Mouse (Mus musculus) MEL (cell line): ENCODE measurements around the gene Prr5. TPM values are rescaled to one million over a fixed set of nuclear protein-coding genes. Genes with fewer than 3 reads are reported as not detected.

Experiments
- DNase-seq: peaks from one replicate; pipeline ENCODE4 v3.0.0; 2011; ENCODE audit warnings: low read depth, low spot score
- H3K27ac ChIP-seq: 2 replicates; pipeline ENCODE4 v1.5.1; 2012; ENCODE audit warnings: low read depth, mild to moderate bottlenecking, control low read depth, low read length, moderate library complexity; ENCODE audit not compliant: control insufficient read depth
- H3K27me3 ChIP-seq, 2 experiments: fragments of 150-350 bp in 1 of 2; sonication (generic) in 1 of 2; 2 replicates each; pipeline ENCODE4 v1.6.1; 2012; ENCODE audit warnings: low read length in 2 of 2, mild to moderate bottlenecking in 2 of 2, improper control_type of control experiment in 1 of 2, moderate library complexity in 1 of 2; ENCODE audit not compliant: insufficient read depth in 2 of 2, control insufficient read depth in 1 of 2
- H3K36me3 ChIP-seq, 2 experiments: 2 replicates each; pipeline ENCODE4 v1.6.1; 2012 to 2014; ENCODE audit warnings: low read length in 2 of 2, improper control_type of control experiment in 1 of 2, inconsistent platforms in 1 of 2, mild to moderate bottlenecking in 1 of 2; ENCODE audit not compliant: insufficient read depth in 2 of 2, control insufficient read depth in 1 of 2
- H3K4me1 ChIP-seq, 2 experiments: fragments of 150-350 bp in 1 of 2; sonication (generic) in 1 of 2; 2 replicates each; pipeline ENCODE4 v1.6.1; 2012; ENCODE audit warnings: low read length in 2 of 2, improper control_type of control experiment in 1 of 2, mild to moderate bottlenecking in 1 of 2; ENCODE audit not compliant: insufficient read depth in 2 of 2, control insufficient read depth in 1 of 2
- H3K4me3 ChIP-seq, 2 experiments: fragments of 150-350 bp in 1 of 2; sonication (generic) in 1 of 2; 2 replicates each; pipeline ENCODE4 v1.5.1; 2012; ENCODE audit warnings: low read depth in 2 of 2, low read length in 2 of 2, mild to moderate bottlenecking in 2 of 2, moderate library complexity in 2 of 2, control low read depth in 1 of 2, improper control_type of control experiment in 1 of 2; ENCODE audit not compliant: control insufficient read depth in 1 of 2, insufficient read depth in 1 of 2
- H3K79me2 ChIP-seq: 2 replicates; pipeline ENCODE4 v1.6.1; 2012; ENCODE audit warnings: mild to moderate bottlenecking, low read length, moderate library complexity; ENCODE audit not compliant: control insufficient read depth, poor library complexity, insufficient read depth
- H3K9ac ChIP-seq: 2 replicates; pipeline ENCODE4 v1.6.1; 2012; ENCODE audit warnings: low read depth, mild to moderate bottlenecking, control low read depth, low read length, moderate library complexity; ENCODE audit not compliant: control insufficient read depth, poor library complexity, severe bottlenecking
- H3K9me3 ChIP-seq: fragments of 150-350 bp; sonication (generic); replicated peaks from 2 replicates; pipeline ENCODE4 v1.6.1; 2012; ENCODE audit warnings: mild to moderate bottlenecking, low read length, improper control_type of control experiment, moderate library complexity; ENCODE audit not compliant: insufficient read depth
- CTCF ChIP-seq, 3 experiments: IDR thresholded peaks in 2 of 3; conservative IDR thresholded peaks in 1 of 3; 2 replicates each; pipeline ENCODE4 v1.5.1; 2011 to 2012; ENCODE audit warnings: low read length in 3 of 3, low read depth in 2 of 3, mild to moderate bottlenecking in 2 of 3, improper control_type of control experiment in 1 of 3, inconsistent platforms in 1 of 3, mixed read lengths in 1 of 3, moderate library complexity in 1 of 3; ENCODE audit not compliant: control insufficient read depth in 1 of 3, insufficient read depth in 1 of 3, poor library complexity in 1 of 3, severe bottlenecking in 1 of 3
- ELF1 ChIP-seq: IDR thresholded peaks from 2 replicates; pipeline ENCODE4 v1.6.1; 2014; ENCODE audit warnings: low read depth, mild to moderate bottlenecking, inconsistent platforms, low read length, improper control_type of control experiment, moderate library complexity
- EP300 ChIP-seq, 2 experiments: IDR thresholded peaks; 2 replicates each; pipeline ENCODE4 v1.6.1; 2011; ENCODE audit warnings: improper control_type of control experiment in 2 of 2, low read length in 2 of 2, low read depth in 1 of 2, mild to moderate bottlenecking in 1 of 2
- ETS1 ChIP-seq: IDR thresholded peaks from 2 replicates; pipeline ENCODE4 v1.6.1; 2012; ENCODE audit warnings: low read depth, mild to moderate bottlenecking, inconsistent platforms, low read length, improper control_type of control experiment, moderate library complexity
- GABPA ChIP-seq: IDR thresholded peaks from 2 replicates; pipeline ENCODE4 v1.6.1; 2012; ENCODE audit warnings: low read depth, mild to moderate bottlenecking, inconsistent platforms, low read length, improper control_type of control experiment, moderate library complexity
- KAT2A ChIP-seq: conservative IDR thresholded peaks from 2 replicates; pipeline ENCODE4 v1.6.1; 2012; ENCODE audit warnings: low read depth, low read length, improper control_type of control experiment, inconsistent platforms
- MAX ChIP-seq: IDR thresholded peaks from 2 replicates; pipeline ENCODE4 v1.6.1; 2011; ENCODE audit warnings: low read length, improper control_type of control experiment
- MYB ChIP-seq: IDR thresholded peaks from 2 replicates; pipeline ENCODE4 v1.6.1; 2011; ENCODE audit warnings: mild to moderate bottlenecking, low read depth, low read length, improper control_type of control experiment
- POLR2A ChIP-seq, 2 experiments: IDR thresholded peaks; 2 replicates each; pipeline ENCODE4 v1.6.1; 2011 to 2012; ENCODE audit warnings: low read length in 2 of 2, mild to moderate bottlenecking in 2 of 2, control low read depth in 1 of 2, improper control_type of control experiment in 1 of 2, low read depth in 1 of 2, moderate library complexity in 1 of 2; ENCODE audit not compliant: control insufficient read depth in 1 of 2, insufficient read depth in 1 of 2, poor library complexity in 1 of 2
- POLR2AphosphoS2 ChIP-seq: IDR thresholded peaks from 2 replicates; pipeline ENCODE4 v1.6.1; 2011; ENCODE audit warnings: low read length, improper control_type of control experiment
- SIN3A ChIP-seq: IDR thresholded peaks from 2 replicates; pipeline ENCODE4 v1.6.1; 2012; ENCODE audit warnings: low read length, improper control_type of control experiment, inconsistent platforms
- UBTF ChIP-seq: IDR thresholded peaks from 2 replicates; pipeline ENCODE4 v1.6.1; 2012; ENCODE audit warnings: low read depth, mild to moderate bottlenecking, inconsistent platforms, low read length, improper control_type of control experiment, moderate library complexity, borderline replicate concordance; ENCODE audit not compliant: insufficient read depth
- USF1 ChIP-seq: IDR thresholded peaks from 2 replicates; pipeline ENCODE4 v1.6.1; 2014; ENCODE audit warnings: low read depth, mild to moderate bottlenecking, inconsistent platforms, low read length, improper control_type of control experiment, moderate library complexity
- USF2 ChIP-seq, 2 experiments: IDR thresholded peaks; 2 replicates each; pipeline ENCODE4 v1.6.1; 2011 to 2012; ENCODE audit warnings: improper control_type of control experiment in 2 of 2, low read length in 2 of 2, borderline replicate concordance in 1 of 2, inconsistent platforms in 1 of 2, low read depth in 1 of 2, mild to moderate bottlenecking in 1 of 2; ENCODE audit not compliant: insufficient read depth in 1 of 2
- polyA plus RNA-seq, 2 experiments: library from polyadenylated mRNA; stranded (reverse) in 1 of 2; unstranded in 1 of 2; fragments of >175 nt in 1 of 2; fragments of >200 nt in 1 of 2; gene quantifications; 2 replicates each; pipeline versions ENCODE4 v1.2.1 to v1.2.4; 2012; ENCODE audit warnings: low replicate concordance in 2 of 2, low read depth in 1 of 2; ENCODE audit not compliant: insufficient read length in 2 of 2, insufficient read depth in 1 of 2, missing spikeins in 1 of 2
- total RNA-seq: library from RNA; depleted of rRNA; stranded (reverse); fragments of 300-350 nt; gene quantifications from 2 replicates; pipeline ENCODE4 v1.2.3, GENCODE M21; 2012

The Prr5 gene
- total and polyA plus RNA-seq, 3 experiments: not detected

- H3K9ac ChIP-seq: no peak overlapping the region
- TF ChIP-seq MYB (no peak), CTCF (IDR thresholded peaks at IDR 0.05 in 2 of 3, conservative IDR thresholded peaks at IDR 0.05 in 1 of 3; ENCODE audit: control insufficient read depth in 1 of 3, insufficient read depth in 1 of 3, low read depth in 2 of 3, low read length in 3 of 3, poor library complexity in 1 of 3, severe bottlenecking in 1 of 3) (no peak), EP300 (IDR thresholded peaks at IDR 0.05; ENCODE audit: low read depth in 1 of 2, low read length in 2 of 2) (no peak), UBTF (no peak), SIN3A (no peak), ELF1 (no peak), ETS1 (no peak), POLR2A (IDR thresholded peaks at IDR 0.05; ENCODE audit: control insufficient read depth in 1 of 2, insufficient read depth in 1 of 2, low read depth in 1 of 2, low read length in 2 of 2, poor library complexity in 1 of 2) (no peak), GABPA (no peak), USF2 (IDR thresholded peaks at IDR 0.05; ENCODE audit: borderline replicate concordance in 1 of 2, insufficient read depth in 1 of 2, low read depth in 1 of 2, low read length in 2 of 2) (no peak), USF1 (no peak)
- DNase-seq: no peak
- H3K4me1 ChIP-seq: no peaks in the 10 kb centered on the region
- H3K27me3 ChIP-seq: no peaks in the 10 kb centered on the region
- H3K27ac ChIP-seq: no peak overlapping the region
- H3K4me3 ChIP-seq: no peak overlapping the region
- no peaks in the 10 kb centered on the region for H3K9me3 ChIP-seq
- no peaks in the 10 kb centered on the region for H3K36me3 ChIP-seq
- H3K79me2 ChIP-seq: no peaks in the 10 kb centered on the region
Observed at GRCm38 (mm10) chr15:84653151-84653550, 16.3 kb upstream of the Prr5 start.

GRCm38 (mm10) chr15:84653979-84654966 is 15.1 kb upstream of the Prr5 start:
- TF ChIP-seq MAX: no peak
- no peak for TF ChIP-seq ETS1
- no peak for TF ChIP-seq KAT2A
- no peak for TF ChIP-seq POLR2AphosphoS2

More at GRCm38 (mm10) chr15:84653979-84654966, 15.1 kb upstream of the Prr5 start:
- Histone ChIP-seq H3K4me3 (no peak overlapping the region), H3K79me2 (no peaks in the 10 kb centered on the region), H3K27ac (no peak overlapping the region), H3K9me3 (no peaks in the 10 kb centered on the region), H3K9ac (no peak overlapping the region), H3K36me3 (no peaks in the 10 kb centered on the region), H3K4me1 (no peaks in the 10 kb centered on the region), H3K27me3 (no peaks in the 10 kb centered on the region)
- DNase-seq: peak; percentile 18
